Mouse (Mus musculus): Measurements from ENCODE around the gene Olfr130. TPM values are rescaled to one million over a fixed set of nuclear protein-coding genes. Genes with fewer than 3 reads are reported as not detected.

Olfr130 gene
- not detected for total RNA-seq (2023)

GRCm38 (mm10) chr17:38063621-38064020 is at the start of gene Olfr130:
Gene Olfr130 (plus strand): TSS chr17:38063921.

GRCm38 (mm10) chr17:38059979-38060378 is 3.7 kb upstream of the Olfr130 start, which contains the start of gene Olfr129:
Gene Olfr129 (minus strand): TSS chr17:38060079.

GRCm38 (mm10) chr17:38088593-38088992 is 24.9 kb downstream of the Olfr130 start, which contains the start of gene Olfr131:
Gene Olfr131 (minus strand): TSS chr17:38088693.

Other genes with a start within 250 kb of the Olfr130 start
- not detected for gene Olfr125, start 231.0 kb upstream of the Olfr130 start, total RNA-seq (2023)
- not detected for gene Olfr126, start 216.4 kb upstream of the Olfr130 start, total RNA-seq (2023)
- not detected for gene Olfr127, start 163.5 kb upstream of the Olfr130 start, total RNA-seq (2023)
- gene Olfr128, start 143.4 kb upstream of the Olfr130 start, total RNA-seq (2023) = not detected
- gene Olfr761, start 110.8 kb upstream of the Olfr130 start, total RNA-seq (2023) = not detected
- gene Olfr129, start 3.8 kb upstream of the Olfr130 start, total RNA-seq (2023) = not detected
- gene Olfr131, start 24.8 kb downstream of the Olfr130 start, total RNA-seq (2023) = not detected
- not detected for gene Olfr132, start 70.6 kb downstream of the Olfr130 start, total RNA-seq (2023)
- not detected for gene Olfr133, start 81.4 kb downstream of the Olfr130 start, total RNA-seq (2023)
- not detected for gene Olfr134, start 107.5 kb downstream of the Olfr130 start, total RNA-seq (2023)
- not detected for gene Olfr135, start 140.4 kb downstream of the Olfr130 start, total RNA-seq (2023)
- not detected for gene Olfr138, start 197.1 kb downstream of the Olfr130 start, total RNA-seq (2023)
- gene Olfr137, start 243.6 kb downstream of the Olfr130 start, total RNA-seq (2023) = not detected

Data from CD4-positive naive resting alpha-beta T cell, adult 57 days (primary cell).